Mouse (Mus musculus): ENCODE measurements around the gene Lcmt1.

Gene Lcmt1

DNA sequence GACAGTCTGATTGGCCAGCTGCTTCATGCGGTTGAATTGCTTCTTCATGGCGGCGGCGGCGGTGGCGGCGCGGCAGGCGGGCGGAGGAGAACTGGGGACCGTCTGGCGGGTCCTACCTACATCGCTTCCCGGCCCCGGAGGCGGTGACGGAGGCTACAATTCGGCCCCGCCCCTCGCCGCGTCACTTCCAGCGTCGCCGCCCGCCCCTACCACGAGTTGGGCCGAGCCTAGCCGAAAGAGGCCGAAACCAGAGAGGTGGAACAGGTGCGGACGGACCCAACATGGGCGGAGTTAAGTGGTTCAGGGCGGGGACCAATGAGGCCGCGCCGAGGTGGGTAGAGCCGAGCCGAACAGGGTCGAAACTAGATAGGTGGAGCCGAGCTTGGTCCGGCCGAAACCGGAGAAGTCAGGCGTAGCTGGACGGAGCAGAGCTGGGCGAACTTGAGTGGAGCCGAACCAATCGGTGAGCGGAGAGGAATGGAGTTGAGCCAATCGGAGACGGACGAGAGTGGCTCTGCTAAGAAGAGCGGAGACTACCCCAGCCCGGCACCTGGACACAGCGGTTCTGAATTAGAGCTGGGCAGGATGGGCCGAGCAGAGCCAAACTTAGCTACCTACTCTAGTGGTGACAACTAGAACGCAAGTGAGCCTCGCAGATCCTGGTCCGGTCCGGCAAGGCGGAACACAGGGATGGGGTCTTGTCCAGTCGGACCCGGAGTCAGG lies at the start of gene Lcmt1, which contains the start of gene Arhgap17:
Gene Lcmt1 (plus strand): TSS at position 26 of the 723 bp plus-strand sequence.
Gene Arhgap17 (minus strand): TSS at position 157 of the 723 bp plus-strand sequence.
- CTCF ChIA-PET, result no interaction called here

DNA sequence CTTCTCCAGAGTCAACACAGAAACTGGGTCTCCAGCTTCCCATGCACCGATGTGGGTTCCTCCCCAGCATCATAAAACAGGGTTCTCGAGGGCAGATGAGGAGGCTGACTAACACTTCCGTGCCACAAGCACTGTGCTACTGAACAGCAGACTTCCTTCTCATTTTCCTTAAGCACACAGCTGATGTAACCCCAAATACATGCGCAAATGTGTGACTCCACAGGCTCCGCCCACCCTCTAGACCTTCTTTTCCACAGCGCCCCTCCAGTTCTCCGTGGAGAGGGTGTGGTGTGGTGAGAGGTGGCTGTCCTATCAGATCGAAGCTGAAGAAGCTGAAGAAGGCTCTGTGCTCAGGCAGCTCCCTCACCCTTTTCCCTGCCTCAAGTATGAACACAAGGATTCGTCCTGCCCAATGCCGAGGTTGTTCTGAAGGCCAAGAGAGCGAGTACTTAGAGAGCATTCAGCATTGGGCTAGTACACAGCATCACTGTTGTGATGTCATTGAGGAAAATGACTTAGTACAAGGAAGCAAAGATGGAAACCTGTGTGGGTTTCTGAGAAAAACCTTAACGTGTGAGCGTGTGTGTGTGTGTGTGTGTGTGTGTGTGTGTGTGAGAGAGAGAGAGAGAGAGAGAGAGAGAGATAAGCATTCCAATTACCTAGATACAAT lies 47.0 kb upstream of the Lcmt1 start:
- CTCF ChIA-PET, result no interaction called here

DNA sequence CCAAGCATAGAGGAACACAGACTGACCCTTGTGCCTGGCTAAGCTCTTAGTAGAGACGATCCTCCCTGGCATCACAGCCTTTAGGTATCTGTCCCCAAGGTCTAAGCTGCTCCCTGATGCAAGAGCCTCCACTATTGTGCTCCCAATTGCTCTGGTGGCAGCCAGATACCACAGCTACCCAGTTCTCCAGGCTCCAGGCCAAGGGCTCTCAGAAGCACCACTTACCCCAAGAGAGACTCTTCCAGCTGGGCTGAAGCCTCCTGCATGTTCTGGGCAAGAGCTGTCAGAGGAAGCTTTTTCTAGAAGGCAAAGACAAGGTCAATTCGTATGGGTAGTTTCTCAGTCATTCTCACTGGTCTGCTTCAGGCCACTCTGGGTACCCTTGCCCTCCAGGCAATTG lies 46.2 kb upstream of the Lcmt1 start:
- CTCF ChIA-PET, result no interaction called here

DNA sequence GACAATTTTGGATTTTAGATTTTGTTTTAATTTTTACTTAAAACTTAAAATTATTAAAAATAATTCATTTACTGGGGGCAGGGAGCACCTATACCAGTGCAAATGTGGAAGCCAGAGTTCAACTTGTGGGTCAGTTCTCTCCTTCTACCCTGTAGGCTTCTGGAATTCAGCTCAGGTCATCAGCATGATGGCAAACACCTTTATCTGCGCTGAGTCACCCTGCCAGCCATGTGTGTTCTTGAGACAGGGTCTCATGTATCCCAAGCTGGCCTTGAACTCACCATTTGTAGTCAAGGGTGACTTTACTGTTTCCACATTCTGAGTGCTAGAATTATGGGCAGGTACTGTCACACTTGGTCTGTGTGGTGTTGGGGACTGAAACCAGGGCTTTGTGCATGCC lies 45.5 kb upstream of the Lcmt1 start:
- CTCF ChIA-PET, result no interaction called here

DNA sequence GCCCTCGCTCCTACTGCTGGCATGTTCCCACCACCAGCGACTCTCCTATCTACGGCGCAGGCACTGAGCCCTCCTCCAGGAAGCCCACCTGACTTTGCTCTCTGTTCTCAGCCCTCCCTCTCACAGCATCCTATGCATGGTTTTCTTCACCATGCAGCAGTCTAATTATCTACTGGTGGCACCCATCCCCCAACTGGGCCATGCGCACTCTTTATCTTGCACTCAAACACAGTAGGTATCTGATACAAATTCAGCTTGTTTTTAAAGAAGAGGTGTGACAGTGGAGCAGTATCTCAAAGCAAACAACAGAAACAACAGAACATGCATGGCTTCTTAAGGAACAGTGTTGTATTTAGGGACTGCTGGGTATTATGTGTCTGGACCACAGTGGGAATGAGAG lies 43.5 kb upstream of the Lcmt1 start:
- CTCF ChIA-PET, result no interaction called here

DNA sequence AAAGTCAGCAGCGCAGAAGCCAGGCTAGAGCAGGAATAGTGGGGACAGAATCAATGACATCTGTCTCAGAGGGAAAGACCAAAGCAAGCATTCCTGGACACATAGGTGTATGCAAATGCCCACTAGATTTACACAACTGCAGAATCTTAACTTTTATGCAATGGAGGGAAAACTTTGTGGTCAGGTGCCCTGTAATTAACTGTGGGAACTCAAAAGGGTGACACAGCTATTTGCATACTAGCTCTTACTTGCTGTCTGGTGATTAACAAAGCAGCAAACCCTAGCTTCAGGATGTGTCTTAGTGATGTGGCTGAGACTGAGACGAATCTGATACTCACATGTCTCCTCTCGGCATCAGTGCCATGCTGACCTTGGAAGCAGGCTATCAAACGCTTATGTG lies 42.7 kb upstream of the Lcmt1 start:
- CTCF ChIA-PET, result no interaction called here

DNA sequence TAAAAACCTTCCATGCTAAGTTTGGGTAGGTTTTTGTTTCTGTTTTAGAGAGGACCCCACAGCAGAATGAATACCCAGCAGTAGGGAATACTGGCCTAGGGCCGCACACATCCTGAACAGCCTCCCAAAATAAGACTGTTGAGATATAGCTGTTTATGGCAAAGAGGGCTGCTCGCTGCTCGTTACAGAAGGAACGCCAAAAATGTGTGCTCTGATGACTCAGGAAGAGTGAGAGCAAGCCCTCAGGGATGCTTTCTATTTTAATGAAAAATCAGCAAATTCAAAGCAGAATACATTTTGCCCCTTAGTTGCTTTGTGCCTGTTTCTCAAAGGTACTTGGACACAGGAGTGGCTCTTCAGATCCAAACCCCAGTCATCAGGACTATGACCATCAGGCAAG lies 41.7 kb upstream of the Lcmt1 start:
- CTCF ChIA-PET, result no interaction called here

DNA sequence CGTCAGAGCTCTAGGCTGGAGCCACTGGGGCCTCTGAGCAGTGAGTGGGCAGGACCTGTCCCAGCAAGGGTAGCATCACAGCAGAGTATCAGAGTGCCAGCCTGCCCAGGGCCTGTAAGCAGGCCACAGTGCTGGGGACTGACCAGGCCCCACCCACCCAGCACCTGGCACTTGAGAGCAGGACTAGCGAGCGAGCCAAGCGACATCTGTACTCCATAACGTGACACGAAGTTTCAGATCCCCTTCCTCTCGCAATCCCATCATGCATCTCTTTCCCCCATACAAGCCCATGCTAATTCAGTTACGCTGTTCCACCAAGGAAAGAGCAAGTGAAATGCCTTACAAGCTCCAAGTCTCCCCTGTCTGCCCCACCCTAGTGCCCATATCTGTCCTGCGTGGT lies 39.1 kb upstream of the Lcmt1 start:
- CTCF ChIA-PET, result no interaction called here

DNA sequence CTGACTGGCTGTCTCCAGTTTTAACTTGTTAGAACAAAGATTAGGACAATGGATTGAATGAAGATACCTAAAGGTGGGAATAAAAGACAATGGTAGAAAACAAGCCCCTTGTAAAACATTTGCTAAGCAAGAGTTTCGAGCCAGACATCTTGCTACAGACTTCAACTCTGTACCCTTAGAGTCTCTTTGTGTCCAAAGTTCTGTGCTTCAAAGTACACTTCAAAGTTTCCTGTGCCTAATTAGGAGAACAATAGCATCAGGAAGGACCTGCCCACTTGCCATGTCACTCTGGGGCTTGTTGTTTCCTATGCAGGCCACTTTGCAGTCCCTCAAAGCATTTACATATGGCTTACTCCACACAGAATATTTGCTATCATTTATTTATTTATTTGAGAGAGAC lies 33.3 kb upstream of the Lcmt1 start:
- CTCF ChIA-PET, result no interaction called here

DNA sequence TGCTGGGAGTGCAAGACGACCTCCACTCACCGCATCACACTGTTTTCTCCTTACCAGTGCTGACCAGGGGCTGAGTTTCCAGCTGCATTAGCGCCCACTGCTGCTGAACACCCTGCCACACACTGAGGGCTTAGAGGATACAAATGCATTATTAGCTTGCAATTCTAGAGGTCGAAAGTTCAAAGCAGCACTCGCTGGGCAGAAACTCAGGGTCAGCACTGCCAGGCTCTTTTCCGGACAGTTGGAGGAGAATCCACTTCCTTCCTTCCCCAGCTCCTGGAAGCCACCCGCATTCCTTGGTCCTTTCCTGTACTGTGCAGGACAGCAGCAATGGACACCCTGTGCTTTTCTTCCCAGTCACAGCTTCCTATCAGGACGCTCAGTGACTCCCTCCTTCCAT lies 31.2 kb upstream of the Lcmt1 start:
- CTCF ChIA-PET, result no interaction called here

DNA sequence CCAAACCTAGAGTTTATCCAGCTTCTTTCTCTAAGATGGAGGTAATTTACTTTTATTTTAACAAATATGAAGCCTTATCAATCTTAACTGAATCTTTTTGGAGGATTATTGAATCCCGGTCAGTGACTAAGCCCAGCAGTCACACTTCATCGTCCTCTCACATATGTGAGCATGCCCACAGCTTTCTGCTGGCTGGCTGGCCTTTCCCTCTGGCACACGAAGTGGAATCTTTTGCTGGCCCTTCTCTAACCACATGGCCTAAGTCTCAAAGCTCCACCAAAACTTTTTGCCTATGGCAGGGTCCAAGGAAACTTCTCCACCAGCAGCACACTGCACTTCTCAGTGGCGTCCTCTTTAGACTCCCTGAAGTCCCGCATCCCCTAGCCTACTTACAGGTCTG lies 27.7 kb upstream of the Lcmt1 start:
- CTCF ChIA-PET, result no interaction called here

DNA sequence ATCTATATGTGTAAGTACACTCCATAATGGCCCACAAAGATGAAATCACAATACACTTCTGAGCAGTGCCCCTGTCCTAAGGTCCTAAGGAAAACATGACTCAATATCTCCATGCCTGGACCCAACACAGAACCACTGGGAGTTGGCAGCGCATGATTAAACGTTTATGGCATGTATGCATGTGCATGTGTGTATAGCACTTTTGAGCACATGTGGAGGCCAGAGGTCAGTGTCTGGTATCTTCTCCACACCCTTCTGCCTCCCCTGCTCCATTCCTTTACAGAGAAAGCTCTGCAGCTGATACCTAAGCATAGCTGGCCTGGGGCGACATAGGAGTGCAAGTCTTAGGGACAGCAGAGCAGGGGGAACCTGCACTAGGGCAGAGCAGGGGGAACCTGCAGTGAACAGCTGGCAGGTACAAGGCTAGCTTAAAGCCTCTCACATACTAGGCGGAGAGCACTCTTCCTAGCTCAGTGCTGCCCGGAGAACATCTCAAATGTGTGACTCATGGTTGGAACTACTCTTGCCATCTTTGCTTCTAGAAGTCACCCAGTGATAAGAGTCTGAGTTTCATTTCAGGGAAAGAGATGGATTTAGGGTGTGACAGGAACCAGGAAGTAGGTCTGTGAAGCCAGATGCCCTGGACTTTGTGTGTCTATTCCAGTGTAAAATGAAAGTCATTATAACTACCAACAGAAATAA lies 25.4 kb upstream of the Lcmt1 start:
- CTCF ChIA-PET, result no interaction called here

DNA sequence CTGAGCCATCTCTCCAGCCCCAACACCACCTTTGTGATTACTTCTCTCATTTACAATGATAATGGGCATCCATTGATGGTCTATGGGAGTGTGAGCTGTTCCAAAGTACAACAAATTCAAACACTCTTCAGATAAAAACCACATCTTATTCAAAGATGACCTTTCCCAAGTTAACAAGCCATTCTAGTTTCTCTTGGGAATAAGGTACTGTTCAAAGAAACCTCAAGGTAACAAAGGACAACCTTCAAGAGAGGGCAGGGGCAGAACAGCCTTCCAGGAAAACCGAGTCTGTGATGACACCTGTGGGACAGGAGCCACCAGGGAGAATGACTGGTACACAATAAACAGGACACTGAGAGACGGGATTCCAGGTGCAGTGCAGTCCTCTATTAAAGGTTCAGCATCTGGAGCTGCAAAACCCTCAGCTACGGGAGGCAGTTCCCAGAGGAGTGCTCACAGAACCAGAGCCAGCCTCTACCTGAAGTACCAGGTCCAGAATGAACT lies 24.5 kb upstream of the Lcmt1 start:
- CTCF ChIA-PET, result no interaction called here

DNA sequence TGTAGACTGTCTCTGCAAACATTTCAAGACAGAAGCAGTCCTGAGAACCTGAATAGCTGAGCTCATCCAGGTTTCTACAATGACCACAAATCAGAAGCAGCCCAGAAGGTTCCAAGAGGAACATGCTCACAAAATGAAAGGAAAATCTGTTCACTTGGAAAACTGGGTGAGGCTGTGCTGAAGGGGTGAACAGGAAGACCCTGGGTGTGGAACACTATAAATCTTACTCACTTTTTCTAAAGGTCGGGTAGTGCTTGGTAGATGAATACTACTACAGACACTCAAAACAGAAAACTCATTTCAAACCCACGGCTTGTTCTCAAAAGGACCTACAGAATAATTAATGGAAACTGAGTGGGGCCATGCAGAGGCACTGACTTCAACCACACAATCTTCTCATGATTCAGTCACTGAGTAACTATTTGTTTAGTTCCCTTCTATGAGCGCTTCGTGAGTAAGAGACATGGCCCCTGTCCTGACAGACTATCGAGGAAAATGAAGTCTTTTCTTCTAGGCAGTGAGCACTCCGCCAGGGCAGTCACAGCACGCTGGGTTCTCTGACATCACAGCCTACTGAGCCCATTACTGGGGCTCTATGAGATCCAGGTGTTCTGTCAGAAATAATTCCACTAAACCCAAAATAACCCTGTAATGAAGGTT lies 22.8 kb upstream of the Lcmt1 start:
- CTCF ChIA-PET, result interaction anchor here (0.7 kb wide), 1 partner anchor 21 kb away, joined by 3 read pairs; no protein-coding TSS in a partner anchor

DNA sequence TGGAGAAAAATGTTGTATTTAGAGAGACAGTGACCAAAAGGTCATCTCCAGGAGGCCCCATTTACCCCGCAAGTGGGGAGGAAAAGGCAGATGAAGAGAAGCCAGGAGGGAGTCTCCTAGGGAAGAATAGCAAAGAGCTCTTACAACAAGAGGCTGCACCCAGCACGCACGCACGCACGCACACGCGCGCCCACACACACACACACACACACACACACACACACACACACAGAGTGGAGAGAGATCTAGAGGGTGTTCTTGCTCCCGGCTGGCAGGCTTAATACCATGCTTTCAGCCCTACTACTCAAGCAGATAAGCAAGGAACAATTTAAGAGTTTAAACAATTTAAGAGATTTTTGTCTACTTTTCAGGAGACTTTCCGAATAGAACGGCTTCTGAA lies 19.8 kb upstream of the Lcmt1 start:
- CTCF ChIA-PET, result no interaction called here

DNA sequence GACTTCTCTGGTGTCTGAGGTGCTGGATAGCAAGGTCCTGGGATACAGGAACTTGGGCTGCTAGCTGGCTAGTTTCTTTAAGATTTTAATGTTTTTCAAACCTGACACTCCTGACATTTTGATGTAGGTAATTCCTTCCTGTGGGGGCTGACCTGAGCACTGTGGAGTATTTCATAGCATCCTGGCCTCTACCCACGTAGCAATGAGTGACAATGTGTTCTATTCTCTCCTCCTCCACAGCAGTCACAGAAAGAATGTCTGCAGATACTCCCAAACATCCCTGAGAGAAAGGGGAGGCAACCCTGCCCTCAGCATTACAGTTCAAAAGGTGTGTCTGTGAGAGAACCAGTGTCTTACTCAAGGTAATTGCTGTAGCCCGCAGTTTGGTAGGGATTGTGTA lies 19.3 kb upstream of the Lcmt1 start:
- CTCF ChIA-PET, result no interaction called here

DNA sequence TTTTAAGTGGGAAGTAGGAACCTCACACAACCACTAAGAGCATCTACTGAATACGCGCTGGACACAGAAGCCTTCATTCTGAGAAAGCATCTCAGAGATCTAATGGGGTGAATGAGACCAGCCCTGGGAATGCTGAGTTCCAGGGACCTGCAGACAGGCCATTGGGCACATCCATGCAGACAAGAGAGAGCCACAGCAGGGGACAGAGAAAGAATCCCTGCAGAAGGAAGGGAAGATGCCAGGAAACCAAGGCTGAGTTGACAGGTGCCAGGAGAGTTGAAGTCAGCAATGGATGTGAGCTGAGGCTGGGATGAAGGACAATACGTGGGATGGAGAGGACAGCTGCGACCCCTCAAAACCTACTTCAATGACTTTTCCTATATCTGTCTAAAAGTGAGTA lies 16.5 kb upstream of the Lcmt1 start:
- CTCF ChIA-PET, result no interaction called here

DNA sequence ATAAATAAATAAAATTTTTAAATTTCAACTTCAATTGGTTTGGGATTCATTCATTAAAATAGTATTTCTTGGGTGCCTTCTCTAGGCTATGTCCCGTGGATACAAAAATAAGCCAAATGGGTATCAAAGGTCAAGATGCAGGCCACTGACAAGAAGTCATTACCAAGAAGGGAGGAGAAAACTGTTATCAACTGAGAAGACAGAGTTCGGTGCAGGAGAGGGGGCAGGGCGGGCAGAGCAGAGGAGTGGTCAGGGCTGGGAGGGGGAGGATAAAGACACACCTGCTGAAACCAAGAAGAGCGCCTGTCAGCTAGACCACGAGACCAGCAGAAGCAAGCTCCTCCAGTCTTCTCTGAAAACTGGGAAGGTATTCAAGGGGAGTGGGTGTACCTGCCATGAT lies 15.7 kb upstream of the Lcmt1 start:
- CTCF ChIA-PET, result interaction anchor here (0.6 kb wide), 1 partner anchor 1355 kb away, joined by 9 read pairs; no protein-coding TSS in a partner anchor

DNA sequence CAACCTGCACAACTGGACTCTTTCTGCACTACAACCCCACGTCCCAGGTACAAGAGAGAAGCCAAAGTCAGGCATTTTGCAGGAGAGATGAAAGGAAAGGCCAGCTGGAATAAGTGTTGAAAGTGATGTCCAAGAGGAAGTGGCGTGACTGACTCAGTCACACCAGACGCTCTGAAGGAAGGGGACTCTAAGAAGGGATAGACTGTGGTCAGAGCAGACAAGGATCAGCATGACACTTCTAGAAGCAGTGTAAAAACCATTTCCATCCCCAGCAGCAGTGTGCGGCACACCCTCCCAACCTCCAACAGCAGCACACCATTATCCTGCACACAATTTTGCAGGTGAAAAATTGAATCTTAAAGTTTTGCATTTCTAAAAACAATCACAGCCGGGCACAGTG lies 15.2 kb upstream of the Lcmt1 start:
- CTCF ChIA-PET, result interaction anchor here (0.6 kb wide), 1 partner anchor 1356 kb away, joined by 9 read pairs; no protein-coding TSS in a partner anchor

DNA sequence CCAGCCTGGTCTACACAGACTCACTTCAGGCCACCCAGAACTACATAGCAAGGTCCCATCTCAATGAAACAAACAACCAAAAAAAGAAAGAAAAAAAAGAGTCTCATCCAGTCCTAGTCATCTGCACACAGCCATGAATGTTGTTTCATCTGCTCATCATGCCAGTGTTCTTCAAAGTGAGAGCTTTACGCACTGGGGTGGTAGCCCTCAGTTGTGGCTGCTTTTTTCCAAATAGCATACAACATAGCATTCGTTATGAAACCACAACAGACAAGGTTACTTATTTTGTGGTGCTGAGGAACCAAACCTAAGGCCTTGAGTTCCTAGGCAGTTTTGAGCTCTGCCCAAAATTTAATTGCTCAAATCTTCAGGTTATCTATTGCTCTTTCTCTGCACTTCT lies 14.7 kb upstream of the Lcmt1 start:
- CTCF ChIA-PET, result no interaction called here

DNA sequence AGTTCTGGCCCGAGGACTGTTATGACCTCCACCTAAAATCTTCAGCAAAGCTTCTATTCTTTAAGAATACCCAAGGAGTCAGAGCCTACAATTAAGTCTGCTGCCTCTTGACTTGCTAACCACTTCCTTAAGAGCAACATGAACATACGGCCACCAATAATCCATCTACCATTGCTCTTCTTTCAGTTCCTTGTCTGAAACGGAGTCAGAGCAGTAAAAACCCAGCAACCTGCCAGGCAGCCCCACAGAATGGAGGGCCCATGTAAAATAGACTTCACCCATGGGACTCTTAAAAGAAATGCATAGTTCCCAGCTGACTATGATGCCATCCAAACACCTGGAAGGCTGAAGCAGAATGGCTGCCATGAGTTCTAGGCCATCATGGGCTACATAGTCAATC lies 13.4 kb upstream of the Lcmt1 start:
- CTCF ChIA-PET, result interaction anchor here (1.0 kb wide), 1 partner anchor 11 kb away, joined by 4 read pairs; no protein-coding TSS in a partner anchor

DNA sequence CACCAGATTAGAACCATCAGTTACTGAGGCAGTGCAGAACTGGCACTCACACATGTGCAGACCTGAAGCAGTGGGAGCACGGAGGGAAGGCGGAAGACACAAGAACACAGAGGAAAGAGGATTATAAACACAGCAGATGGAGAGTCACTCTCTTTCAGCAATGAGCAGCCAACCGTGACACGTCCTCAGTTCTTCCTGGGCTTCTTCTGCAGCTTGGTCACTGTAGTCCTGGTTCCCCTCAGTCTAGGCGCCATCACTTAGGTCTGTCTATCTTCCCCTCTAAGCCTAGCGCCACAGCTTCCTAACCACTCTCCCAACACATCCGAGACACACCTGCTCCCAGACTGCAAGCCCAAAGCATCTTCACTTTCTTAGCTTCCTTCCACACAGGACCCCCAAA lies 10.5 kb upstream of the Lcmt1 start:
- CTCF ChIA-PET, result no interaction called here
